Mouse (Mus musculus) CH12.LX (cell line): Measurements from ENCODE around the gene Enpp6. TPM values are rescaled to one million over a fixed set of nuclear protein-coding genes. Genes with fewer than 3 reads are reported as not detected.

Experiments
- DNase-seq: peaks from one replicate; pipeline ENCODE4 v3.0.0-alpha.2; 2013; ENCODE audit errors: extremely low read depth
- H3K27ac ChIP-seq: 2 replicates; pipeline ENCODE4 v1.5.1; 2012; ENCODE audit warnings: low read depth, mild to moderate bottlenecking, control low read depth, moderate library complexity; ENCODE audit not compliant: insufficient read depth
- H3K27me3 ChIP-seq: replicated peaks from 2 replicates; pipeline ENCODE3; 2012; ENCODE audit warnings: inconsistent platforms
- H3K36me3 ChIP-seq, 2 experiments: replicated peaks in 1 of 2; 2 replicates each; pipeline versions ENCODE3 to v1.6.1; 2012; ENCODE audit warnings: inconsistent platforms in 1 of 2, low read length in 1 of 2, mild to moderate bottlenecking in 1 of 2, mixed read lengths in 1 of 2, moderate library complexity in 1 of 2; ENCODE audit not compliant: control insufficient read depth in 1 of 2, insufficient read depth in 1 of 2
- H3K4me1 ChIP-seq, 2 experiments: 2 replicates each; pipeline ENCODE4 v1.6.1; 2012; ENCODE audit warnings: inconsistent platforms in 1 of 2, moderate library complexity in 1 of 2; ENCODE audit not compliant: insufficient read depth in 2 of 2, control insufficient read depth in 1 of 2
- H3K4me2 ChIP-seq: 2 replicates; pipeline ENCODE4 v1.6.1; 2012; ENCODE audit warnings: low read depth, mild to moderate bottlenecking, control low read depth; ENCODE audit not compliant: poor library complexity, insufficient read depth, severe bottlenecking
- H3K4me3 ChIP-seq, 3 experiments: fragments of 150-350 bp in 1 of 3; sonication (generic) in 1 of 3; replicated peaks in 1 of 3; 2 replicates each; pipeline versions ENCODE3 to v1.5.1; 2011 to 2012; ENCODE audit warnings: low read depth in 2 of 3, low read length in 2 of 3, mild to moderate bottlenecking in 2 of 3, moderate library complexity in 2 of 3, control low read depth in 1 of 3, improper control_type of control experiment in 1 of 3, inconsistent platforms in 1 of 3, mixed read lengths in 1 of 3; ENCODE audit not compliant: poor library complexity in 1 of 3
- H3K79me2 ChIP-seq: replicated peaks from 2 replicates; pipeline ENCODE4 v1.6.1; 2012; ENCODE audit warnings: mild to moderate bottlenecking, moderate library complexity; ENCODE audit not compliant: control insufficient read depth, poor library complexity, insufficient read depth, severe bottlenecking; ENCODE audit errors: extremely low read depth
- H3K9ac ChIP-seq: 2 replicates; pipeline ENCODE4 v1.6.1; 2012; ENCODE audit warnings: low read depth, mild to moderate bottlenecking, control low read depth, moderate library complexity; ENCODE audit not compliant: insufficient read depth
- H3K9me3 ChIP-seq: replicated peaks from 2 replicates; pipeline ENCODE3; 2012; ENCODE audit warnings: low read length, inconsistent platforms, mixed read lengths
- CHD1 ChIP-seq: IDR thresholded peaks from 2 replicates; pipeline ENCODE4 v1.6.1; 2012; ENCODE audit warnings: low read depth, low read length, improper control_type of control experiment, inconsistent platforms
- CHD2 ChIP-seq: IDR thresholded peaks from 2 replicates; pipeline ENCODE4 v1.6.1; 2011; ENCODE audit warnings: low read length, improper control_type of control experiment
- CTCF ChIP-seq, 2 experiments: IDR thresholded peaks in 1 of 2; conservative IDR thresholded peaks in 1 of 2; 2 replicates each; pipeline ENCODE4 v1.5.1; 2011 to 2012; ENCODE audit warnings: low read depth in 2 of 2, low read length in 2 of 2, improper control_type of control experiment in 1 of 2, inconsistent platforms in 1 of 2, mild to moderate bottlenecking in 1 of 2, moderate library complexity in 1 of 2
- E2F4 ChIP-seq: IDR thresholded peaks from 2 replicates; pipeline ENCODE4 v1.6.1; 2011; ENCODE audit warnings: low read depth, low read length, improper control_type of control experiment; ENCODE audit not compliant: insufficient replicate concordance
- EP300 ChIP-seq: IDR thresholded peaks from 2 replicates; pipeline ENCODE4 v1.6.1; 2011; ENCODE audit warnings: low read length, improper control_type of control experiment
- IRF4 ChIP-seq: IDR thresholded peaks from 2 replicates; pipeline ENCODE4 v1.6.1; 2014; ENCODE audit warnings: low read depth, mild to moderate bottlenecking, inconsistent platforms, low read length, improper control_type of control experiment
- JUND ChIP-seq: conservative IDR thresholded peaks from 2 replicates; pipeline ENCODE4 v1.6.1; 2011; ENCODE audit warnings: low read depth, low read length, improper control_type of control experiment
- MAZ ChIP-seq: IDR thresholded peaks from 2 replicates; pipeline ENCODE4 v1.6.1; 2012; ENCODE audit warnings: low read depth, mild to moderate bottlenecking, inconsistent platforms, low read length, improper control_type of control experiment, moderate library complexity
- MYC ChIP-seq: IDR thresholded peaks from 2 replicates; pipeline ENCODE4 v1.6.1; 2011; ENCODE audit warnings: low read depth, mild to moderate bottlenecking, improper control_type of control experiment, low read length
- NELFE ChIP-seq: IDR thresholded peaks from 2 replicates; pipeline ENCODE4 v1.6.1; 2011; ENCODE audit warnings: low read depth, low read length, improper control_type of control experiment
- PAX5 ChIP-seq: IDR thresholded peaks from 2 replicates; pipeline ENCODE4 v1.6.1; 2012; ENCODE audit warnings: low read length, inconsistent platforms, mixed read lengths
- POLR2A ChIP-seq: IDR thresholded peaks from 2 replicates; pipeline ENCODE4 v1.6.1; 2011; ENCODE audit warnings: low read depth, mild to moderate bottlenecking, improper control_type of control experiment, low read length
- POLR2AphosphoS2 ChIP-seq: IDR thresholded peaks from 2 replicates; pipeline ENCODE4 v1.6.1; 2011; ENCODE audit warnings: low read depth, low read length, improper control_type of control experiment
- RAD21 ChIP-seq: IDR thresholded peaks from 2 replicates; pipeline ENCODE4 v1.6.1; 2011; ENCODE audit warnings: low read depth, mild to moderate bottlenecking, low read length, improper control_type of control experiment, moderate library complexity
- SMC3 ChIP-seq: IDR thresholded peaks from 2 replicates; pipeline ENCODE4 v1.6.1; 2011; ENCODE audit warnings: low read depth, low read length, improper control_type of control experiment
- TBP ChIP-seq: conservative IDR thresholded peaks from 2 replicates; pipeline ENCODE4 v1.6.1; 2011; ENCODE audit warnings: low read depth, low read length, improper control_type of control experiment
- TCF12 ChIP-seq: IDR thresholded peaks from 2 replicates; pipeline ENCODE4 v1.6.1; 2014; ENCODE audit warnings: low read depth, mild to moderate bottlenecking, inconsistent platforms, low read length, improper control_type of control experiment
- UBTF ChIP-seq: IDR thresholded peaks from 2 replicates; pipeline ENCODE4 v1.6.1; 2012; ENCODE audit warnings: low read depth, mild to moderate bottlenecking, inconsistent platforms, low read length, improper control_type of control experiment, moderate library complexity
- ZC3H11A ChIP-seq: IDR thresholded peaks from 2 replicates; pipeline ENCODE4 v1.6.1; 2012; ENCODE audit warnings: low read depth, mild to moderate bottlenecking, inconsistent platforms, low read length, improper control_type of control experiment
- ZKSCAN1 ChIP-seq: IDR thresholded peaks from 2 replicates; pipeline ENCODE4 v1.6.1; 2012; ENCODE audit warnings: low read depth, inconsistent platforms, low read length, improper control_type of control experiment, borderline replicate concordance
- dilution Hi-C: fragments of 300-500 bp; cut with MboI; formaldehyde crosslinking; loops from 2 replicates; pipeline ENCODE4 v1.14.3; 2020; ENCODE audit warnings: low sequenced_read_pairs; ENCODE audit not compliant: extremely low pct_unique_long_range_greater_than_20kb, extremely low pct_ligation_motif_present
- in situ Hi-C: fragments of 300-500 bp; cut with MboI; formaldehyde crosslinking; loops from 3 replicates; pipeline ENCODE4 v1.14.3; 2019; ENCODE audit warnings: low sequenced_read_pairs, low pct_ligation_motif_present, low pct_unique_long_range_greater_than_20kb, mixed read lengths
- polyA plus RNA-seq: library from polyadenylated mRNA; unstranded; fragments of >175 nt; gene quantifications from 2 replicates; pipeline ENCODE4 v1.2.1, GENCODE M21; 2012; ENCODE audit warnings: low read depth; ENCODE audit not compliant: insufficient read length
- total RNA-seq, 2 experiments: library from RNA; depleted of rRNA; stranded (reverse); fragments of 300-350 nt in 1 of 2; fragments of >200 nt in 1 of 2; gene quantifications; 2 replicates each; pipeline ENCODE4 v1.2.3; 2012 to 2014

Gene Enpp6
- total and polyA plus RNA-seq, 3 experiments = not detected

GRCm38 (mm10) chr8:47008220-47008773 lies 21.6 kb downstream of the Enpp6 start:
- Histone ChIP-seq H3K4me2 (no peak overlapping the region), H3K4me1 (no peaks in the 10 kb centered on the region), H3K4me3 (no peak overlapping the region), H3K27ac (no peak overlapping the region), H3K79me2 (no peaks in the 10 kb centered on the region), H3K36me3 (no peaks in the 10 kb centered on the region), H3K9ac (no peak overlapping the region), H3K27me3 (no peaks in the 10 kb centered on the region), H3K9me3 (no peaks in the 10 kb centered on the region)
- TF ChIP-seq CHD2 = no peak
- no peak for TF ChIP-seq POLR2A
- TF ChIP-seq MYC = no peak
- no peak for TF ChIP-seq ZKSCAN1
- TF ChIP-seq CHD1 = no peak
- TF ChIP-seq ZC3H11A = no peak
- dilution Hi-C loops (no loop called here), in situ Hi-C loops (loop anchor here (25.0 kb wide), 1 partner anchor 179 kb away; no protein-coding TSS in a partner anchor)
- DNase-seq = no peak

DNA sequence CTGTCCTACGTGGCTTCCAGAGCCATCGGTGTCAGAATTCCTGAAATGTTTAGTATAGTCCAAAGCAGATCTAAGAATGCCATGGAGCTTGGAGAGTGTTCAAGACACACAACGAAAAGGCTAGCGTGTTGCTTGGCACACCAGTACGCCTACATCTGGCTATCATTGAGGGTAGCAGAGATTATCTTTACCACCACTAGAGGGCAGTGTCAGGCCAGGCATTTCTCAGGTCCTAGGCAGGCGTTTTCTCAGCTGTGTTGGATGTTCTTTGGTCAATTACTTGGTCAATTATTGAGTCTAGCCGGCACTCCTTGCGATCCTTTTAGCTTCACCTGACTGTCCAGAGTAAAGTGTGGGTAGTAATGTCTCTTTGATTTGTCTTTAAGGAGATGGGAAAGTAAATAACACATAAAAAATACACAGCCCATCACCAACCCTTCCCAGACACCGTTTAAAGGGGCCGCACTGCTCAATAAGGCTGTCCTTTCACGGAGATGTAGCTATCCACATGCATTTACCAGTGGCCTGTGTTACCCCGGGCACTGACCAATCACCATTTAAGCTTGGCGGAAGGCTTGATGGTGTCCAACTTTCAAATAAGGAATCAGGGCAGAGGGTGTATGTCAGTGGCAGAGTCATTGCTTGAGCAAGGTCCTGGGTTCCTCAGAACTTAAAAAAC lies 29.7 kb downstream of the Enpp6 start:
- in situ Hi-C loops (loop anchor here (5.0 to 25.0 kb wide), 2 partner anchors 171 to 361 kb away; no protein-coding TSS in a partner anchor), dilution Hi-C loops (no loop called here)
- Histone ChIP-seq H3K9me3 (no peaks in the 10 kb centered on the region), H3K27me3 (no peaks in the 10 kb centered on the region), H3K4me2 (no peak overlapping the region), H3K36me3 (no peaks in the 10 kb centered on the region), H3K27ac (no peak overlapping the region)
- peak; percentile 79 for DNase-seq
- TF ChIP-seq POLR2AphosphoS2 = no peak
- no peak for TF ChIP-seq TCF12
- TF ChIP-seq JUND = no peak
- TF ChIP-seq NELFE = no peak
- TF ChIP-seq SMC3 = peak; percentile 93
- TF ChIP-seq ZKSCAN1 = no peak
- no peak for TF ChIP-seq PAX5
- no peak for TF ChIP-seq EP300
- no peak for TF ChIP-seq E2F4
- TF ChIP-seq UBTF = no peak
- peak; percentile 81 for TF ChIP-seq ZC3H11A
- peak; percentile 96 for TF ChIP-seq RAD21
- no peak for TF ChIP-seq TBP
- TF ChIP-seq CTCF (conservative IDR thresholded peaks at IDR 0.05 in 1 of 2, IDR thresholded peaks at IDR 0.05 in 1 of 2; ENCODE audit: low read depth in 2 of 2, low read length in 2 of 2) = peak; percentile 92
- no peak for TF ChIP-seq IRF4
- no peak for TF ChIP-seq MAZ
- TF ChIP-seq, all 38 proteins: peak for 4
- peaks cover 0 to 5% of the 10 kb centered on the region in 2 experiments; a peak in 2 of 4 replicates for H3K4me1 ChIP-seq
- H3K4me3 ChIP-seq = no peak overlapping the region
- no peaks in the 10 kb centered on the region for H3K79me2 ChIP-seq
- H3K9ac ChIP-seq = no peak overlapping the region
